Mouse (Mus musculus) CH12.LX (cell line): ENCODE results near the gene Wnk4. TPM values are rescaled to one million over a fixed set of nuclear protein-coding genes. Genes with fewer than 3 reads are reported as not detected.

Source experiments
- DNase-seq: peaks from one replicate; pipeline ENCODE4 v3.0.0-alpha.2; 2013; ENCODE audit errors: extremely low read depth
- H3K27ac ChIP-seq: 2 replicates; pipeline ENCODE4 v1.5.1; 2012; ENCODE audit warnings: low read depth, mild to moderate bottlenecking, control low read depth, moderate library complexity; ENCODE audit not compliant: insufficient read depth
- H3K27me3 ChIP-seq: replicated peaks from 2 replicates; pipeline ENCODE3; 2012; ENCODE audit warnings: inconsistent platforms
- H3K36me3 ChIP-seq, 2 experiments: replicated peaks in 1 of 2; 2 replicates each; pipeline versions ENCODE3 to v1.6.1; 2012; ENCODE audit warnings: inconsistent platforms in 1 of 2, low read length in 1 of 2, mild to moderate bottlenecking in 1 of 2, mixed read lengths in 1 of 2, moderate library complexity in 1 of 2; ENCODE audit not compliant: control insufficient read depth in 1 of 2, insufficient read depth in 1 of 2
- H3K4me1 ChIP-seq, 2 experiments: 2 replicates each; pipeline ENCODE4 v1.6.1; 2012; ENCODE audit warnings: inconsistent platforms in 1 of 2, moderate library complexity in 1 of 2; ENCODE audit not compliant: insufficient read depth in 2 of 2, control insufficient read depth in 1 of 2
- H3K4me2 ChIP-seq: 2 replicates; pipeline ENCODE4 v1.6.1; 2012; ENCODE audit warnings: low read depth, mild to moderate bottlenecking, control low read depth; ENCODE audit not compliant: poor library complexity, insufficient read depth, severe bottlenecking
- H3K4me3 ChIP-seq, 3 experiments: fragments of 150-350 bp in 1 of 3; sonication (generic) in 1 of 3; replicated peaks in 1 of 3; 2 replicates each; pipeline versions ENCODE3 to v1.5.1; 2011 to 2012; ENCODE audit warnings: low read depth in 2 of 3, low read length in 2 of 3, mild to moderate bottlenecking in 2 of 3, moderate library complexity in 2 of 3, control low read depth in 1 of 3, improper control_type of control experiment in 1 of 3, inconsistent platforms in 1 of 3, mixed read lengths in 1 of 3; ENCODE audit not compliant: poor library complexity in 1 of 3
- H3K79me2 ChIP-seq: replicated peaks from 2 replicates; pipeline ENCODE4 v1.6.1; 2012; ENCODE audit warnings: mild to moderate bottlenecking, moderate library complexity; ENCODE audit not compliant: control insufficient read depth, poor library complexity, insufficient read depth, severe bottlenecking; ENCODE audit errors: extremely low read depth
- H3K9ac ChIP-seq: 2 replicates; pipeline ENCODE4 v1.6.1; 2012; ENCODE audit warnings: low read depth, mild to moderate bottlenecking, control low read depth, moderate library complexity; ENCODE audit not compliant: insufficient read depth
- H3K9me3 ChIP-seq: replicated peaks from 2 replicates; pipeline ENCODE3; 2012; ENCODE audit warnings: low read length, inconsistent platforms, mixed read lengths
- BHLHE40 ChIP-seq: IDR thresholded peaks from 2 replicates; pipeline ENCODE4 v1.6.1; 2011; ENCODE audit warnings: mild to moderate bottlenecking, low read depth, low read length, improper control_type of control experiment
- CHD2 ChIP-seq: IDR thresholded peaks from 2 replicates; pipeline ENCODE4 v1.6.1; 2011; ENCODE audit warnings: low read length, improper control_type of control experiment
- E2F4 ChIP-seq: IDR thresholded peaks from 2 replicates; pipeline ENCODE4 v1.6.1; 2011; ENCODE audit warnings: low read depth, low read length, improper control_type of control experiment; ENCODE audit not compliant: insufficient replicate concordance
- EP300 ChIP-seq: IDR thresholded peaks from 2 replicates; pipeline ENCODE4 v1.6.1; 2011; ENCODE audit warnings: low read length, improper control_type of control experiment
- ETS1 ChIP-seq: conservative IDR thresholded peaks from 2 replicates; pipeline ENCODE4 v1.6.1; 2012; ENCODE audit warnings: low read depth, mild to moderate bottlenecking, inconsistent platforms, low read length, improper control_type of control experiment, moderate library complexity
- GABPA ChIP-seq: IDR thresholded peaks from 2 replicates; pipeline ENCODE4 v1.6.1; 2012; ENCODE audit warnings: low read depth, low read length, improper control_type of control experiment, inconsistent platforms; ENCODE audit not compliant: insufficient replicate concordance
- HCFC1 ChIP-seq: IDR thresholded peaks from 2 replicates; pipeline ENCODE4 v1.6.1; 2012; ENCODE audit warnings: low read depth, mild to moderate bottlenecking, inconsistent platforms, low read length, improper control_type of control experiment
- IRF4 ChIP-seq: IDR thresholded peaks from 2 replicates; pipeline ENCODE4 v1.6.1; 2014; ENCODE audit warnings: low read depth, mild to moderate bottlenecking, inconsistent platforms, low read length, improper control_type of control experiment
- JUN ChIP-seq: IDR thresholded peaks from 2 replicates; pipeline ENCODE4 v1.6.1; 2011; ENCODE audit warnings: low read depth, mild to moderate bottlenecking, low read length, improper control_type of control experiment, moderate library complexity; ENCODE audit not compliant: insufficient read depth
- JUND ChIP-seq: conservative IDR thresholded peaks from 2 replicates; pipeline ENCODE4 v1.6.1; 2011; ENCODE audit warnings: low read depth, low read length, improper control_type of control experiment
- MAFK ChIP-seq: IDR thresholded peaks from 2 replicates; pipeline ENCODE4 v1.6.1; 2011; ENCODE audit warnings: low read length, improper control_type of control experiment; ENCODE audit not compliant: insufficient replicate concordance
- MEF2A ChIP-seq: IDR thresholded peaks from 2 replicates; pipeline ENCODE4 v1.6.1; 2014; ENCODE audit warnings: low read depth, mild to moderate bottlenecking, inconsistent platforms, low read length, improper control_type of control experiment, borderline replicate concordance
- MYC ChIP-seq: IDR thresholded peaks from 2 replicates; pipeline ENCODE4 v1.6.1; 2011; ENCODE audit warnings: low read depth, mild to moderate bottlenecking, improper control_type of control experiment, low read length
- NELFE ChIP-seq: IDR thresholded peaks from 2 replicates; pipeline ENCODE4 v1.6.1; 2011; ENCODE audit warnings: low read depth, low read length, improper control_type of control experiment
- NRF1 ChIP-seq: IDR thresholded peaks from 2 replicates; pipeline ENCODE4 v1.6.1; 2014; ENCODE audit warnings: low read depth, mild to moderate bottlenecking, inconsistent platforms, low read length, improper control_type of control experiment, moderate library complexity
- PAX5 ChIP-seq: IDR thresholded peaks from 2 replicates; pipeline ENCODE4 v1.6.1; 2012; ENCODE audit warnings: low read length, inconsistent platforms, mixed read lengths
- POLR2A ChIP-seq: IDR thresholded peaks from 2 replicates; pipeline ENCODE4 v1.6.1; 2011; ENCODE audit warnings: low read depth, mild to moderate bottlenecking, improper control_type of control experiment, low read length
- RCOR1 ChIP-seq: conservative IDR thresholded peaks from 2 replicates; pipeline ENCODE4 v1.6.1; 2012; ENCODE audit warnings: low read depth, mild to moderate bottlenecking, inconsistent platforms, low read length, improper control_type of control experiment
- SIN3A ChIP-seq: IDR thresholded peaks from 2 replicates; pipeline ENCODE4 v1.6.1; 2012; ENCODE audit warnings: low read length, improper control_type of control experiment, inconsistent platforms
- TBP ChIP-seq: conservative IDR thresholded peaks from 2 replicates; pipeline ENCODE4 v1.6.1; 2011; ENCODE audit warnings: low read depth, low read length, improper control_type of control experiment
- TCF12 ChIP-seq: IDR thresholded peaks from 2 replicates; pipeline ENCODE4 v1.6.1; 2014; ENCODE audit warnings: low read depth, mild to moderate bottlenecking, inconsistent platforms, low read length, improper control_type of control experiment
- UBTF ChIP-seq: IDR thresholded peaks from 2 replicates; pipeline ENCODE4 v1.6.1; 2012; ENCODE audit warnings: low read depth, mild to moderate bottlenecking, inconsistent platforms, low read length, improper control_type of control experiment, moderate library complexity
- ZKSCAN1 ChIP-seq: IDR thresholded peaks from 2 replicates; pipeline ENCODE4 v1.6.1; 2012; ENCODE audit warnings: low read depth, inconsistent platforms, low read length, improper control_type of control experiment, borderline replicate concordance
- ZMIZ1 ChIP-seq: IDR thresholded peaks from 2 replicates; pipeline ENCODE4 v1.6.1; 2012; ENCODE audit warnings: low read depth, mild to moderate bottlenecking, inconsistent platforms, low read length, improper control_type of control experiment
- ZNF384 ChIP-seq: IDR thresholded peaks from 2 replicates; pipeline ENCODE4 v1.6.1; 2012; ENCODE audit warnings: low read depth, low read length, improper control_type of control experiment, inconsistent platforms
- dilution Hi-C: fragments of 300-500 bp; cut with MboI; formaldehyde crosslinking; loops from 2 replicates; pipeline ENCODE4 v1.14.3; 2020; ENCODE audit warnings: low sequenced_read_pairs; ENCODE audit not compliant: extremely low pct_unique_long_range_greater_than_20kb, extremely low pct_ligation_motif_present
- in situ Hi-C: fragments of 300-500 bp; cut with MboI; formaldehyde crosslinking; loops from 3 replicates; pipeline ENCODE4 v1.14.3; 2019; ENCODE audit warnings: low sequenced_read_pairs, low pct_ligation_motif_present, low pct_unique_long_range_greater_than_20kb, mixed read lengths
- polyA plus RNA-seq: library from polyadenylated mRNA; unstranded; fragments of >175 nt; gene quantifications from 2 replicates; pipeline ENCODE4 v1.2.1, GENCODE M21; 2012; ENCODE audit warnings: low read depth; ENCODE audit not compliant: insufficient read length
- total RNA-seq, 2 experiments: library from RNA; depleted of rRNA; stranded (reverse); fragments of 300-350 nt in 1 of 2; fragments of >200 nt in 1 of 2; gene quantifications; 2 replicates each; pipeline ENCODE4 v1.2.3; 2012 to 2014

Wnk4 gene
- total and polyA plus RNA-seq, 3 experiments = 0.85 to 7.8 (median 0.90) TPM

- H3K36me3 ChIP-seq = peaks cover 11 to 21% of the 10 kb centered on the region in 2 experiments
- dilution Hi-C loops = no loop called here
- H3K27ac ChIP-seq = peak overlapping the region; percentile 46; the same call in 1 of the 2 replicates
- no peaks in the 10 kb centered on the region for H3K9me3 ChIP-seq
- H3K9ac ChIP-seq = peak overlapping the region; percentile 77
- DNase-seq = peak; percentile 64
- peaks cover 13% of the 10 kb centered on the region for H3K27me3 ChIP-seq
- H3K4me3 ChIP-seq = peak overlapping the region; percentile 80 to 95 (median 95)
- H3K4me1 ChIP-seq = peaks cover 0 to 23% of the 10 kb centered on the region in 2 experiments; a peak in 2 of 4 replicates
- in situ Hi-C loops = loop anchor here (5.0 kb wide), 1 partner anchor 36 kb away; no protein-coding TSS in a partner anchor
- TF ChIP-seq NRF1 (no peak), PAX5 (no peak), SIN3A (no peak), ETS1 (no peak), IRF4 (peak; percentile 92), JUN (peak; percentile 49; the same call in 1 of the 2 replicates), JUND (peak; percentile 78; the same call in 1 of the 2 replicates), GABPA (no peak), MAFK (no peak), MYC (no peak), UBTF (no peak), ZMIZ1 (no peak), EP300 (peak; percentile 80), BHLHE40 (peak; percentile 23; the same call in 1 of the 2 replicates), HCFC1 (no peak), POLR2A (no peak), NELFE (no peak), TCF12 (no peak), E2F4 (no peak), TBP (no peak; the same call in 1 of the 2 replicates), MEF2A (0 out of 2 replicates have a peak, but pooled peaks have one; percentile 9), RCOR1 (no peak), ZNF384 (no peak), ZKSCAN1 (no peak), CHD2 (no peak)
- H3K4me2 ChIP-seq = peak overlapping the region; percentile 99
- peaks cover 12% of the 10 kb centered on the region for H3K79me2 ChIP-seq
Observed at GRCm38 (mm10) chr11:101252941-101253340, 7.4 kb upstream of the Wnk4 start.
